Mouse (Mus musculus): ENCODE measurements around the gene Tnfsf12.

Gene Tnfsf12

DNA sequence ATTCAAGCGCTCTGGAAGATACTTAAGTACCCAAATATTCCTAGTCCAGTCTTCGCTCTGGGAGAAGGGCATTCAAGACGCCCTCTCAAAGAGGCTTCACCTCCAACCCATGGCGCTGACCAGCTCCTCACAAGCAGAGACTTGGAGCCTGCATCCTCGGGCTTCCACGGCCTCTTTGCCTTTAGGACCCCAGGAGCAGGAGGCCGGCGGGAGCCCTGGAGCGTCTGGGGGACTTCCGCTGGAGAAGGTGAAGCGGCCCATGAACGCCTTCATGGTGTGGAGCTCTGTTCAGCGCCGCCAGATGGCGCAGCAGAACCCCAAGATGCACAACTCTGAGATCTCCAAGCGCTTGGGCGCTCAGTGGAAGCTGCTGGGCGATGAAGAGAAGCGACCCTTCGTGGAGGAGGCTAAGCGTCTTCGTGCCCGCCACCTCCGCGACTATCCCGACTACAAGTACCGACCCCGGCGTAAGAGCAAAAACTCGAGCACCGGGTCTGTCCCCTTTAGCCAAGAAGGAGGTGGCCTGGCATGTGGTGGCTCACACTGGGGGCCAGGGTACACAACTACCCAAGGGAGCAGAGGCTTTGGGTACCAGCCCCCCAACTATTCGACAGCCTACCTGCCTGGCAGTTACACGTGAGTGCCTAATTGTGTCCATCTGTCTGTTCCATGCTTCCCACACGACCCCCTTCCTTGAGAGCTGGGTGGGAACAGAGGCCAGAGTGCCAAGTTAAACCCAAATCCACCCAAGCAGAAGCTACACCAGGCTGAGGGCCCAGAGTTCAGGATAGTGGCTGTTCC is 40.2 kb downstream of the Tnfsf12 start, which contains the start of gene Sox15:
Gene Sox15 (plus strand): TSS at position 51 of the 801 bp plus-strand sequence.
- peak; percentile 86 for DNase-seq (ENCODE audit: low read depth, low spot score)

DNA sequence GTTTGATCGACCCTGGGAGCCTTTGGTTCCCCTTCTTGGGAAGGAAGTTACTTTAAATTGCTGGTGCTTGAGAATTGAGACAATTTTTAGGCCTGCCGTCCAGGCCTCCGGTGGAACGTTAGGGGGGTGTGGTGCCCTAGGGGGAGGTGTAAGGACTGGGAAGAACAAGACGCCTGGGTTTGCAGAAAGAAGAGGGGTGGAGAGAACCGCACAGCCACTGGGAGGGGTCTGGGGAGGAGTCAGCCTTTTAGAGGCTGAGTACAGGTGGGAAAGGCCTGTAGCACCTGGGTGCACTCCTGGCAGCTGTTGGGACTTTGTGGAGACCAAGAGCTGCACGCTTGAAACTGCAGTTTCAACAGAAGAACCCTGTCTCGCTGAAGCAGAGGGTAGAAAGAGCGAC is 40.9 kb downstream of the Tnfsf12 start:
- no peak for DNase-seq (ENCODE audit: low read depth, low spot score)

DNA sequence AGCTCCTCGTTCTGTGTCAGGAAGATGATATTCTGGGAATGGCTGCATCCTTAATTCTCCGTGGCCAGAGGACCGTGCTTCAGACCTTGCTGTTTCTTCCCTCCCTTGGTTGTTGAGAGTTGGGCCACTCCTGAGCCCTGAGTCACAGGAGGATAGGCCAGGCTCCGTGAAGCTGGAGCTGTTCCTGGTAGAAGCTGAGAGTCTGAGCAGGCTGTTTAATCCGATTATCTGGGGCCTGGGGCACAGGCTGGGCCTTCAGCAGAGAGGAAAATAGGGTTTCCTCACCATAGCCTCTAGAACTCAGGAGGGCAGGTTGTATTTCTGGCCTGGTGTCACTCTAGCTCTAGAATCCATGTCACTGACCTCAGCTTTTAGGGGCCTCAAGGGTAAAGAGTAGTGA is 42.2 kb downstream of the Tnfsf12 start:
- no peak for DNase-seq (ENCODE audit: low read depth, low spot score)

DNA sequence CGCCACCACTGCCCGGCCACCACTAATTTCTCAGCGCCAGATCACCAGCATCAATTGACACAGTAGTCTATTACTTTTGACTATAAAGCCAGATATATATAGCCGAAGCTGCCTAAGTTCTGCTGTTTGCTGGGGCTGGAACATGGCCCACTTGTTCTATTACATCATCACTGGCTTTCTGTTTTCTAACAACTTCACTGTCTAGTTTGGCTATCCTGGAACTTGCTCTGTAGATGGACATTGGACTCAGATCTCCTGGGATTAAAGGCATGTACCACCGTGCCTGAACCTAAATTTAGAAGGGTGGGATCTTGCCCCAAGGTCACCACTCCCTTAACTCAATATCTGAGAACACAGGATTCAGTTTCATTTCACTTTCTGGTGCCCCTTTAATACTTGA is 49.8 kb downstream of the Tnfsf12 start:
- no peak for DNase-seq (ENCODE audit: low read depth, low spot score)

Data from WW6 (cell line).